ENCODE assay signal across 24 mouse cellular contexts in genomic region chr17:49185052-49185612, GRCm38 (mm10).
DNase-seq lines count a peak whose midpoint lies in the region; ATAC-seq lines count a peak whose summit lies in the region.
"Had no signal": no experiment of that assay in that cellular context is flagged by ENCODE, and none has a peak within 500 bp of the region (broad histone marks: within the 10 kb centered on the region; RNA-seq: fewer than 3 reads in every experiment).

No protein-coding gene starts in this region.

- peak; percentile 20 for DNase-seq in embryonic facial prominence, embryonic 14.5 days (ENCODE audit: low spot score)
- no peak for DNase-seq in embryonic facial prominence, embryonic 10.5 days (ENCODE audit: low spot score)
- peak; percentile 8 for DNase-seq in Muller cell, postnatal 12 days (ENCODE audit: inconsistent ontology term)
- no peak for DNase-seq in thymus, adult 18-20 months
- DNase-seq: adrenal gland, postnatal 10 days; adrenal gland, postnatal 36 days; cerebellum, adult 18-20 months; cerebellum, adult 9-10 months; gastrocnemius, postnatal 14 days; heart, adult 2 months; heart, postnatal 14 days; heart, postnatal 4 days had no signal

- ATAC-seq in embryonic facial prominence, embryonic 14.5 days (ENCODE audit: low read depth): no peak
- ATAC-seq in hindbrain, embryonic 16.5 days: 0 out of 2 replicates have a peak, but pooled peaks have one; percentile 17
- ATAC-seq in hindbrain, embryonic 13.5 days (ENCODE audit: low FRiP score): no peak
- ATAC-seq in neural tube, embryonic 15.5 days (ENCODE audit: low FRiP score): peak; percentile 59; the same call in 1 of the 2 replicates
- ATAC-seq in kidney, embryonic 15.5 days (replicated peaks; ENCODE audit: low FRiP score): no peak
- ATAC-seq: forebrain, embryonic 15.5 days; Patski had no signal

- H3K9me3 ChIP-seq in embryonic facial prominence, embryonic 14.5 days (ENCODE audit: control insufficient read depth, low read length): no peaks in the 10 kb centered on the region
- no peaks in the 10 kb centered on the region for H3K9me3 ChIP-seq in embryonic facial prominence, embryonic 10.5 days
- H3K9me3 ChIP-seq in hindbrain, embryonic 16.5 days (ENCODE audit: control insufficient read depth, low read length): no peaks in the 10 kb centered on the region
- no peaks in the 10 kb centered on the region for H3K9me3 ChIP-seq in hindbrain, embryonic 13.5 days
- no peaks in the 10 kb centered on the region for H3K9me3 ChIP-seq in neural tube, embryonic 15.5 days (replicated peaks)
- H3K9me3 ChIP-seq in kidney, embryonic 15.5 days (replicated peaks): no peaks in the 10 kb centered on the region
- H3K9me3 ChIP-seq: embryonic facial prominence, embryonic 12.5 days; forebrain, embryonic 12.5 days; forebrain, embryonic 15.5 days; heart, embryonic 10.5 days; heart, embryonic 13.5 days; hindbrain, embryonic 12.5 days had no signal

- H3K27me3 ChIP-seq in embryonic facial prominence, embryonic 14.5 days (replicated peaks; ENCODE audit: control insufficient read depth, insufficient read depth, low read length): no peaks in the 10 kb centered on the region
- H3K27me3 ChIP-seq in embryonic facial prominence, embryonic 10.5 days (replicated peaks; ENCODE audit: low read depth, poor library complexity, severe bottlenecking): peaks cover 15% of the 10 kb centered on the region; the same call in 1 of the 2 replicates
- no peaks in the 10 kb centered on the region for H3K27me3 ChIP-seq in hindbrain, embryonic 16.5 days (replicated peaks; ENCODE audit: control insufficient read depth, insufficient read depth, low read length)
- H3K27me3 ChIP-seq in hindbrain, embryonic 13.5 days: peaks cover 8% of the 10 kb centered on the region; the same call in 1 of the 2 replicates
- 0 out of 2 replicates have a peak, but pooled peaks cover 3% of the 10 kb centered on the region for H3K27me3 ChIP-seq in neural tube, embryonic 15.5 days (replicated peaks)
- peaks cover 15% of the 10 kb centered on the region for H3K27me3 ChIP-seq in kidney, embryonic 15.5 days
- H3K27me3 ChIP-seq: forebrain, embryonic 15.5 days; hindbrain, embryonic 12.5 days had no signal

- H3K36me3 ChIP-seq in embryonic facial prominence, embryonic 14.5 days (ENCODE audit: control insufficient read depth, insufficient read depth, low read length): no peaks in the 10 kb centered on the region
- no peaks in the 10 kb centered on the region for H3K36me3 ChIP-seq in embryonic facial prominence, embryonic 10.5 days (replicated peaks)
- H3K36me3 ChIP-seq in hindbrain, embryonic 16.5 days (ENCODE audit: control insufficient read depth, insufficient read depth, low read length): no peaks in the 10 kb centered on the region
- H3K36me3 ChIP-seq in hindbrain, embryonic 13.5 days: no peaks in the 10 kb centered on the region
- H3K36me3 ChIP-seq in neural tube, embryonic 15.5 days: no peaks in the 10 kb centered on the region
- H3K36me3 ChIP-seq in kidney, embryonic 15.5 days: no peaks in the 10 kb centered on the region
- H3K36me3 ChIP-seq: embryonic facial prominence, embryonic 12.5 days; forebrain, embryonic 12.5 days; forebrain, embryonic 15.5 days; heart, embryonic 10.5 days; heart, embryonic 13.5 days; hindbrain, embryonic 12.5 days had no signal

- H3K4me3 ChIP-seq in embryonic facial prominence, embryonic 14.5 days (ENCODE audit: low read depth, low read length): no peak overlapping the region
- no peak overlapping the region for H3K4me3 ChIP-seq in embryonic facial prominence, embryonic 10.5 days
- no peak overlapping the region for H3K4me3 ChIP-seq in hindbrain, embryonic 16.5 days (ENCODE audit: low read length)
- no peak overlapping the region for H3K4me3 ChIP-seq in hindbrain, embryonic 13.5 days
- no peak overlapping the region for H3K4me3 ChIP-seq in neural tube, embryonic 15.5 days (replicated peaks)
- no peak overlapping the region for H3K4me3 ChIP-seq in kidney, embryonic 15.5 days (replicated peaks)
- H3K4me3 ChIP-seq: embryonic facial prominence, embryonic 12.5 days; erythroblast, embryonic 14.5 days; forebrain, embryonic 12.5 days; forebrain, embryonic 15.5 days; heart, adult 2 months; heart, embryonic 10.5 days; heart, embryonic 13.5 days; hindbrain, embryonic 12.5 days had no signal

- no peaks in the 10 kb centered on the region for H3K4me1 ChIP-seq in embryonic facial prominence, embryonic 14.5 days (ENCODE audit: control insufficient read depth, insufficient read depth, low read length)
- H3K4me1 ChIP-seq in embryonic facial prominence, embryonic 10.5 days: no peaks in the 10 kb centered on the region
- peaks cover 6% of the 10 kb centered on the region for H3K4me1 ChIP-seq in hindbrain, embryonic 16.5 days (ENCODE audit: control insufficient read depth, insufficient read depth, low read depth, low read length)
- peaks cover 8% of the 10 kb centered on the region for H3K4me1 ChIP-seq in hindbrain, embryonic 13.5 days (replicated peaks)
- H3K4me1 ChIP-seq in neural tube, embryonic 15.5 days: peaks cover 8% of the 10 kb centered on the region; the same call in 1 of the 2 replicates
- H3K4me1 ChIP-seq in kidney, embryonic 15.5 days: 0 out of 2 replicates have a peak, but pooled peaks cover 3% of the 10 kb centered on the region
- H3K4me1 ChIP-seq: embryonic facial prominence, embryonic 12.5 days; forebrain, embryonic 12.5 days had no signal

- no peak overlapping the region for H3K9ac ChIP-seq in embryonic facial prominence, embryonic 14.5 days (ENCODE audit: low read depth, low read length)
- H3K9ac ChIP-seq in hindbrain, embryonic 16.5 days (ENCODE audit: low read depth, low read length): no peak overlapping the region
- H3K9ac ChIP-seq in hindbrain, embryonic 13.5 days: no peak overlapping the region
- H3K9ac ChIP-seq in neural tube, embryonic 15.5 days (replicated peaks): no peak overlapping the region
- no peak overlapping the region for H3K9ac ChIP-seq in kidney, embryonic 15.5 days
- H3K9ac ChIP-seq: embryonic facial prominence, embryonic 12.5 days; forebrain, embryonic 12.5 days; forebrain, embryonic 15.5 days; heart, embryonic 13.5 days; hindbrain, embryonic 12.5 days had no signal

- no peak overlapping the region for H3K27ac ChIP-seq in embryonic facial prominence, embryonic 14.5 days (replicated peaks; ENCODE audit: low read depth, low read length)
- H3K27ac ChIP-seq in embryonic facial prominence, embryonic 10.5 days (replicated peaks): no peak overlapping the region
- H3K27ac ChIP-seq in hindbrain, embryonic 16.5 days (ENCODE audit: low read depth, low read length): no peak overlapping the region
- no peak overlapping the region for H3K27ac ChIP-seq in hindbrain, embryonic 13.5 days
- H3K27ac ChIP-seq in neural tube, embryonic 15.5 days (replicated peaks): 0 out of 2 replicates have a peak overlapping the region, but pooled peaks have one; percentile 5
- no peak overlapping the region for H3K27ac ChIP-seq in kidney, embryonic 15.5 days
- H3K27ac ChIP-seq: embryonic facial prominence, embryonic 12.5 days; forebrain, embryonic 12.5 days; forebrain, embryonic 15.5 days; heart, adult 2 months; heart, embryonic 10.5 days; heart, embryonic 13.5 days; hindbrain, embryonic 12.5 days had no signal

- WGBS in embryonic facial prominence, embryonic 14.5 days: 41% methylated on average over 8 of the region's 8 CpGs
- 42% methylated on average over 8 of the region's 8 CpGs for WGBS in embryonic facial prominence, embryonic 10.5 days
- 42% methylated on average over 8 of the region's 8 CpGs for WGBS in hindbrain, embryonic 16.5 days
- WGBS in hindbrain, embryonic 13.5 days: 44% methylated on average over 8 of the region's 8 CpGs
- 28% methylated on average over 8 of the region's 8 CpGs for WGBS in neural tube, embryonic 15.5 days
- WGBS in kidney, embryonic 15.5 days: 40% methylated on average over 8 of the region's 8 CpGs

- no peak overlapping the region for H3K4me2 ChIP-seq in embryonic facial prominence, embryonic 14.5 days (ENCODE audit: low read depth, low read length)
- H3K4me2 ChIP-seq in hindbrain, embryonic 16.5 days (ENCODE audit: low read length): no peak overlapping the region
- no peak overlapping the region for H3K4me2 ChIP-seq in hindbrain, embryonic 13.5 days
- H3K4me2 ChIP-seq in neural tube, embryonic 15.5 days: no peak overlapping the region
- H3K4me2 ChIP-seq in kidney, embryonic 15.5 days: no peak overlapping the region
- H3K4me2 ChIP-seq: embryonic facial prominence, embryonic 12.5 days; forebrain, embryonic 12.5 days; forebrain, embryonic 15.5 days; heart, embryonic 13.5 days; hindbrain, embryonic 12.5 days had no signal

Comparison
In these comparisons a context has a peak if more than half of its experiments do, and no peak if none do; other contexts are left out.
1. ATAC-seq: peak in hindbrain, embryonic 16.5 days (single experiment) and neural tube, embryonic 15.5 days (single experiment); none in embryonic facial prominence, embryonic 14.5 days (single experiment), hindbrain, embryonic 13.5 days (single experiment) and kidney, embryonic 15.5 days (single experiment).
2. DNase-seq: peak in embryonic facial prominence, embryonic 14.5 days (single experiment) and Muller cell, postnatal 12 days (single experiment); none in embryonic facial prominence, embryonic 10.5 days (single experiment) and thymus, adult 18-20 months (0 of 2).